Mouse (Mus musculus): ENCODE results near the gene Nmur2. TPM values are rescaled to one million over a fixed set of nuclear protein-coding genes. Genes with fewer than 3 reads are reported as not detected.

Nmur2 gene
- polyA plus RNA-seq (2012; ENCODE audit: low replicate concordance) = not detected in 2 replicates

DNA sequence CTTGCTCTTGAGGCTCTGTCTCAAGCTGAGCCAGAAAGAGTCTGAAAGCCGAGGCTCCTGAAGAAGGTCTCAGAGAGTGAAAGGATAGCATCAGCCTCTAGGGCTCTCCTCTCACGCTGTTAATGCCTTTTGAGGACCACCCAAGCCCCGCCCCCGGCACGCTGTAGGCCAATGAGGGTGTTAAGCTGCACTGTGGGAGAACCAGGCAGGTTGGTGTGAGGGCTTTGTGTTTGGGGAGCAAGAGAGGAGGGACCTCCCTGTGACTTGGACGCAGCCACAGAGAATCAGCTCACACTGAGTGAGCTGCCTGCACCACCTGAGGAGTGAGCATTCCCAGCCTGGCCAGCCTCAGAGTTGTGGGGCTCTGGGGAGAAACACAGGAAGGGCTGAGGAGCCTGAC is at the start of gene Nmur2:
TSS of gene Nmur2 (minus strand) at position 94 of the 400 bp plus-strand sequence.

Data from leukemia stem cell, adult 10-12 weeks (primary cell).